Mouse (Mus musculus) forebrain, embryonic 16.5 days (tissue): ENCODE measurements at regions not wholly inside any gene's neighbourhood (a gene's known extent, or its start where the extent isn't known, plus 50 kb on each side); places are given as distances from the start of the nearest gene placed in this dataset.
"Not testable (repeated sequence)": the region's sequence is repeated elsewhere in the genome, so short reads cannot be mapped to it uniquely, and the experiment has no call there.

Experiments used
- ATAC-seq: fragments of 200-750 bp; cut with Nextera tagmentation; 2 replicates; pipeline ENCODE4 v1.8.0; 2017; ENCODE audit warnings: mild to moderate bottlenecking, moderate library complexity
- H3K27ac ChIP-seq: fragments of 300-500 bp; sonication (generic); 2 replicates; pipeline ENCODE4 v1.5.1; 2014; ENCODE audit warnings: low read length, control low read depth
- H3K27me3 ChIP-seq: fragments of 300-500 bp; sonication (generic); replicated peaks from 2 replicates; pipeline ENCODE4 v1.6.1; 2014; ENCODE audit warnings: low read length; ENCODE audit not compliant: control insufficient read depth, insufficient read depth
- H3K36me3 ChIP-seq: fragments of 300-500 bp; sonication (generic); 2 replicates; pipeline ENCODE4 v1.6.1; 2014; ENCODE audit not compliant: control insufficient read depth, insufficient read depth
- H3K4me1 ChIP-seq: fragments of 300-500 bp; sonication (generic); replicated peaks from 2 replicates; pipeline ENCODE4 v1.6.1; 2014; ENCODE audit warnings: low read length; ENCODE audit not compliant: control insufficient read depth, insufficient read depth
- H3K4me2 ChIP-seq: fragments of 300-500 bp; sonication (generic); 2 replicates; pipeline ENCODE4 v1.6.1; 2014; ENCODE audit warnings: mild to moderate bottlenecking, low read length, control low read depth
- H3K4me3 ChIP-seq: fragments of 300-500 bp; sonication (generic); replicated peaks from 2 replicates; pipeline ENCODE4 v1.5.1; 2014; ENCODE audit warnings: mild to moderate bottlenecking, low read length, control low read depth
- H3K9ac ChIP-seq: fragments of 300-500 bp; sonication (generic); replicated peaks from 2 replicates; pipeline ENCODE4 v1.6.1; 2014; ENCODE audit warnings: low read depth, low read length, control low read depth
- H3K9me3 ChIP-seq: fragments of 300-500 bp; sonication (generic); 2 replicates; pipeline ENCODE4 v1.6.1; 2016; ENCODE audit warnings: low read length; ENCODE audit not compliant: control insufficient read depth
- WGBS: fragments of 180-500 bp; shearing (Covaris S2); extraction: QIAGEN DNeasy Blood & Tissue Kit; methylation state at CpG from one replicate; pipeline ENCODE4 v1.1.7; 2014; 5-methylcytosine and 5-hydroxymethylcytosine counted together

- Histone ChIP-seq H3K9me3 (no peaks in the 10 kb centered on the region), H3K9ac (no peak overlapping the region), H3K4me1 (no peaks in the 10 kb centered on the region), H3K4me3 (no peak overlapping the region), H3K4me2 (no peak overlapping the region), H3K27ac (no peak overlapping the region), H3K27me3 (no peaks in the 10 kb centered on the region), H3K36me3 (no peaks in the 10 kb centered on the region)
- WGBS = 89% methylated on average over 5 of the region's 5 CpGs
- ATAC-seq = no peak
These were observed 260.2 kb upstream of the Rgs17 start for GRCm38 (mm10) chr10:6182400-6182799.

DNA sequence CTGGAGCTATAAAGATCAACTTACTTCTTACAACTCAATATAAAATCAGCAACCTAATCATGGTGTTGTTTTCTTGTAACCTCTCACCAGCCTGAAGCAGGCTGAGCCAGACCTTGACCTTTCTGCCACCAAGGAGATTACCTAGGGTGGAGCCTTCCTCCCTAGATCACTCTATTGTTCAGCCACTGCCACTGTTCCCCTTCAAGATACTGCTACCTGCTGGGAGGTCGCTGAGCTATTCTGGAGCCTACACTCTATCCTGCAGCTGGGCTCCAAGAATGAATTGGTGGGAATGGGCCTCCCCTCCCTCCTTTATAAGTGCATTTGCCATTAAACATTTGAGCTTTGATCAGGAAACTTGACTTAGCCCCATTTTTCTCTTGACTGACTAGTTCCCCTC lies 242.1 kb upstream of the Rgs17 start:
- H3K9me3 ChIP-seq, H3K4me3 ChIP-seq, ATAC-seq, H3K4me1 ChIP-seq, H3K27me3 ChIP-seq, H3K36me3 ChIP-seq, H3K9ac ChIP-seq, H3K4me2 ChIP-seq, H3K27ac ChIP-seq: not testable (repeated sequence)
- WGBS = 10% methylated on average over 1 of the region's 1 CpGs

DNA sequence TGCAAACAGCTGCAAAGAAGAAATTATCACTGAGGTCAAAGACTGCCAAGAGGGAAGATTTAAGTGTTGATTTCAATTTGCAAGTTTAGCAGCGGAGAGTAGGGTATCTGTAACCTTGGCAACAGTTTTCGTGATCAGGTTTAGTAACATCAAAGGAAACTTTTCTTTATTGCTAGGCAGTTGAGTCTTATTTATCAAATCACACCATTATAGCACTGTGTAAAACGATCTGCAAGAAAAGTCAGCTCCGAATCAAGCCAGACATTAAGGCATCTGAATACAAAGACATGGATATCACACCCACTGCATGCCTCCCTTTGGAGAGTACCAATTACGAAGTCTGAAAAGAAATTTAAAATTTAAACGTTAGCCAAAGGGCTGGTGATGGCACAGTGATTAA lies 234.7 kb upstream of the Rgs17 start:
- Histone ChIP-seq H3K9ac (no peak overlapping the region), H3K36me3 (no peaks in the 10 kb centered on the region), H3K4me1 (no peaks in the 10 kb centered on the region), H3K27ac (no peak overlapping the region), H3K27me3 (no peaks in the 10 kb centered on the region), H3K4me3 (no peak overlapping the region), H3K9me3 (no peaks in the 10 kb centered on the region), H3K4me2 (no peak overlapping the region)
- ATAC-seq = 0 out of 2 replicates have a peak, but pooled peaks have one; percentile 12
- WGBS = 47% methylated on average over 6 of the region's 6 CpGs

GRCm38 (mm10) chr10:6134091-6134490 lies 211.9 kb upstream of the Rgs17 start:
- Histone ChIP-seq H3K9ac (no peak overlapping the region), H3K27me3 (no peaks in the 10 kb centered on the region), H3K36me3 (no peaks in the 10 kb centered on the region), H3K27ac (no peak overlapping the region), H3K4me1 (no peaks in the 10 kb centered on the region), H3K4me3 (no peak overlapping the region), H3K4me2 (no peak overlapping the region), H3K9me3 (no peaks in the 10 kb centered on the region)
- ATAC-seq = no peak

- H3K36me3 ChIP-seq, H3K9me3 ChIP-seq, H3K9ac ChIP-seq, H3K4me3 ChIP-seq, H3K4me2 ChIP-seq, H3K27me3 ChIP-seq, H3K4me1 ChIP-seq, H3K27ac ChIP-seq: not testable (repeated sequence)
- ATAC-seq = peak; percentile 87
These were observed 202.2 kb upstream of the Rgs17 start for GRCm38 (mm10) chr10:6124423-6124822.

DNA sequence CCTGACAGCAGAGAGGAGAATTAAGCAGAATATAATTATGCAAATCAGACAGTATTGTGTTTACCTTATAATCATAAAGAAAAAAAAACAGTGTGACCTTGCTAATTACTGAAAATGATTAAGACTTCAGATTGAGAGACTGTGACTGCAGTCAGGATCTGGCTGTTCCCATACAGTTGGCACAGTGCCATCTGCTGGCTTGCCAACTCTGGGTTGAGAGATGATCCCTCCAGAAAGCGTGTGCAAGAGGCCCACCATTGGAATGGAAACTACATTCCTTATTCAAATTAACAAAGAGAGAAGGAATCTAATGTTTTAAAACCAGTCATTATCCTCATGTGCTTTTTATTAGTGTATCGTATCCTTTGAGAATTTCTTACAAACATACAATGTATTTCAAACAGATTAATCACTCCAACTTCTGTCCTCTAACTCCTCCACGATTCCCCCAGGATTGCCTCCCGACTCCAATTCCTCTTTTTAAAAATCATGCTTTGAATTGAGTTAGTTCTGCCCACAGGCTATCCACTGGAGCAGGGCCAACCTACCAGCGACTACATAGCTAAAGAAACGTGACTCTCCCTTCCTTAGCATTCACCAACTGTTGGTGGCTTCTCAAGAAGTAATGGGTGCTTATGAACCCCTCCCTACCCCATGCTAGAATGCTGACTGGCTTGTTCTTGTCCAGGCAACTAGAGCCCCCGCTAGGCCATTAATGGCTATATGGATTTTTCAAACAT lies 192.9 kb upstream of the Rgs17 start:
- H3K4me3 ChIP-seq = no peak overlapping the region
- no peaks in the 10 kb centered on the region for H3K9me3 ChIP-seq
- H3K27ac ChIP-seq = no peak overlapping the region
- no peak overlapping the region for H3K4me2 ChIP-seq
- H3K36me3 ChIP-seq = no peaks in the 10 kb centered on the region
- WGBS = 37% methylated on average over 7 of the region's 7 CpGs
- peak; percentile 98 for ATAC-seq
- H3K27me3 ChIP-seq = no peaks in the 10 kb centered on the region
- no peak overlapping the region for H3K9ac ChIP-seq
- 0 out of 2 replicates have a peak, but pooled peaks cover 2% of the 10 kb centered on the region for H3K4me1 ChIP-seq
